Mouse (Mus musculus) testis, adult 2 months (tissue): ENCODE data around the gene Gpr1.

Source experiments
- CTCF ChIP-seq: fragments of 200-500 bp; IDR thresholded peaks from 2 replicates; pipeline ENCODE4 v1.5.1; 2012; ENCODE audit warnings: low read depth, mild to moderate bottlenecking, inconsistent platforms, low read length, moderate library complexity; ENCODE audit not compliant: control insufficient read depth, insufficient read depth, insufficient replicate concordance
- POLR2A ChIP-seq: fragments of 200-500 bp; IDR thresholded peaks from 2 replicates; pipeline ENCODE4 v1.6.1; 2012; ENCODE audit warnings: low read depth, mild to moderate bottlenecking, inconsistent platforms, low read length, moderate library complexity; ENCODE audit not compliant: control insufficient read depth

DNA sequence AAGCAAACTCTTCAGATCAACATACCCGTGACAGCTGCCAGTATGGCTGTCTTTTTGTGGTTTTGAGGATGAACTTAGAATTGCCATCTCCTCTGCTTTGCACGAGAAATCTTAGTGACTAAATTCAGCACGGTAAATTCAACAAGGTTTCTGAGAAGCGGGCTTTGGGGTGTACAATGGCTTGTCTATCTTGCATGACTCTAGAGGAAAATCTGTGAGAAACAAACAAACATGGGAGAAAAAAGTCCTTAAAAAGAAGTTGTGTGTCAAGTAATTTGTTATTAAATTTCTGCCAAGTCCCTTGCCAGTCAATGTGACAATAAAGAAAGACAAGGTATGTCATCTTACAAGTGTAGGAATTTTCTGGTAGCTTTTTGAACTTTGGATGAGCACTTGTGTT lies 34.9 kb upstream of the Gpr1 start:
- TF ChIP-seq CTCF (no peak), POLR2A (no peak)
